Mouse (Mus musculus): ENCODE results near the gene Adssl1. TPM values are rescaled to one million over a fixed set of nuclear protein-coding genes. Genes with fewer than 3 reads are reported as not detected.

The Adssl1 gene
- polyA plus RNA-seq, 1 experiment from 2014 or later = 3.8 TPM

GRCm38 (mm10) chr12:112654076-112654475, 34.2 kb downstream of the Adssl1 start:
- Histone ChIP-seq H3K4me1 (ENCODE audit: insufficient read depth) (0 out of 2 replicates have a peak, but pooled peaks cover 3% of the 10 kb centered on the region), H3K9ac (no peak overlapping the region), H3K27me3 (ENCODE audit: insufficient read depth, low read length) (no peaks in the 10 kb centered on the region), H3K36me3 (ENCODE audit: insufficient read depth) (peaks cover 98% of the 10 kb centered on the region), H3K4me2 (no peak overlapping the region), H3K27ac (ENCODE audit: low read depth) (peak overlapping the region; percentile 24; the same call in 1 of the 2 replicates), H3K9me3 (ENCODE audit: low read depth, low read length) (no peaks in the 10 kb centered on the region), H3K4me3 (ENCODE audit: low read depth, low read length) (no peak overlapping the region)
- WGBS = 85% methylated on average over 5 of the region's 5 CpGs
- ATAC-seq (ENCODE audit: insufficient read depth) (no peak), DNase-seq (no peak)
- no peak for TF ChIP-seq CTCF (IDR thresholded peaks at IDR 0.05; ENCODE audit: low read depth)

GRCm38 (mm10) chr12:112658619-112659018, 38.8 kb downstream of the Adssl1 start:
- DNase-seq = peak; percentile 83
- ATAC-seq (ENCODE audit: insufficient read depth) = no peak
- Histone ChIP-seq H3K36me3 (ENCODE audit: insufficient read depth) (peaks cover 95% of the 10 kb centered on the region), H3K9me3 (ENCODE audit: low read depth, low read length) (no peaks in the 10 kb centered on the region), H3K27ac (ENCODE audit: low read depth) (no peak overlapping the region), H3K27me3 (ENCODE audit: insufficient read depth, low read length) (no peaks in the 10 kb centered on the region), H3K4me2 (no peak overlapping the region), H3K4me1 (ENCODE audit: insufficient read depth) (peaks cover 39% of the 10 kb centered on the region), H3K4me3 (ENCODE audit: low read depth, low read length) (no peak overlapping the region), H3K9ac (no peak overlapping the region)
- 80% methylated on average over 7 of the region's 7 CpGs for WGBS
- no peak for TF ChIP-seq CTCF (IDR thresholded peaks at IDR 0.05; ENCODE audit: low read depth)

GRCm38 (mm10) chr12:112659109-112659508, 39.3 kb downstream of the Adssl1 start:
- 72% methylated on average over 6 of the region's 6 CpGs for WGBS
- Histone ChIP-seq H3K36me3 (ENCODE audit: insufficient read depth) (peaks cover 95% of the 10 kb centered on the region), H3K9ac (no peak overlapping the region), H3K27ac (ENCODE audit: low read depth) (no peak overlapping the region), H3K4me3 (ENCODE audit: low read depth, low read length) (no peak overlapping the region), H3K27me3 (ENCODE audit: insufficient read depth, low read length) (no peaks in the 10 kb centered on the region), H3K4me1 (ENCODE audit: insufficient read depth) (peaks cover 44% of the 10 kb centered on the region), H3K9me3 (ENCODE audit: low read depth, low read length) (no peaks in the 10 kb centered on the region), H3K4me2 (no peak overlapping the region)
- DNase-seq = peak; percentile 58
- peak; percentile 58 for TF ChIP-seq CTCF (IDR thresholded peaks at IDR 0.05; ENCODE audit: low read depth)
- no peak for ATAC-seq (ENCODE audit: insufficient read depth)

GRCm38 (mm10) chr12:112660576-112661326, 40.9 kb downstream of the Adssl1 start:
- Histone ChIP-seq H3K4me3 (ENCODE audit: low read depth, low read length) (no peak overlapping the region), H3K36me3 (ENCODE audit: insufficient read depth) (peaks cover 92% of the 10 kb centered on the region), H3K4me2 (peak overlapping the region; percentile 57), H3K27ac (ENCODE audit: low read depth) (peak overlapping the region; percentile 94), H3K9me3 (ENCODE audit: low read depth, low read length) (no peaks in the 10 kb centered on the region), H3K9ac (peak overlapping the region; percentile 17; the same call in 1 of the 2 replicates), H3K27me3 (ENCODE audit: insufficient read depth, low read length) (no peaks in the 10 kb centered on the region), H3K4me1 (ENCODE audit: insufficient read depth) (peaks cover 59% of the 10 kb centered on the region)
- DNase-seq (peak; percentile 98), ATAC-seq (ENCODE audit: insufficient read depth) (peak; percentile 85)
- 13% methylated on average over 5 of the region's 5 CpGs for WGBS
- TF ChIP-seq CTCF (IDR thresholded peaks at IDR 0.05; ENCODE audit: low read depth) = peak; percentile 59

- H3K36me3 ChIP-seq (ENCODE audit: insufficient read depth) = peaks cover 92% of the 10 kb centered on the region
- no peaks in the 10 kb centered on the region for H3K9me3 ChIP-seq (ENCODE audit: low read depth, low read length)
- no peak for ATAC-seq (ENCODE audit: insufficient read depth)
- H3K27me3 ChIP-seq (ENCODE audit: insufficient read depth, low read length) = no peaks in the 10 kb centered on the region
- H3K4me3 ChIP-seq (ENCODE audit: low read depth, low read length) = no peak overlapping the region
- peak; percentile 35 for DNase-seq
- peaks cover 64% of the 10 kb centered on the region for H3K4me1 ChIP-seq (ENCODE audit: insufficient read depth)
- H3K4me2 ChIP-seq = peak overlapping the region; percentile 57
- no peak for TF ChIP-seq CTCF (IDR thresholded peaks at IDR 0.05; ENCODE audit: low read depth)
- 25% methylated on average over 3 of the region's 3 CpGs for WGBS
- 0 out of 2 replicates have a peak overlapping the region, but pooled peaks have one; percentile 17 for H3K9ac ChIP-seq
- H3K27ac ChIP-seq (ENCODE audit: low read depth) = peak overlapping the region; percentile 94
These were observed 41.4 kb downstream of the Adssl1 start for GRCm38 (mm10) chr12:112661327-112661605.

GRCm38 (mm10) chr12:112661851-112662250, 42.0 kb downstream of the Adssl1 start:
- Histone ChIP-seq H3K9ac (peak overlapping the region; percentile 34), H3K4me2 (peak overlapping the region; percentile 57; the same call in 1 of the 2 replicates), H3K4me1 (ENCODE audit: insufficient read depth) (peaks cover 70% of the 10 kb centered on the region), H3K4me3 (ENCODE audit: low read depth, low read length) (no peak overlapping the region), H3K36me3 (ENCODE audit: insufficient read depth) (peaks cover 92% of the 10 kb centered on the region), H3K9me3 (ENCODE audit: low read depth, low read length) (no peaks in the 10 kb centered on the region), H3K27me3 (ENCODE audit: insufficient read depth, low read length) (no peaks in the 10 kb centered on the region), H3K27ac (ENCODE audit: low read depth) (peak overlapping the region; percentile 94)
- 54% methylated on average over 9 of the region's 9 CpGs for WGBS
- no peak for DNase-seq
- ATAC-seq (ENCODE audit: insufficient read depth) = no peak
- TF ChIP-seq CTCF (IDR thresholded peaks at IDR 0.05; ENCODE audit: low read depth) = no peak

GRCm38 (mm10) chr12:112663303-112663702, 43.5 kb downstream of the Adssl1 start:
- no peak overlapping the region for H3K9ac ChIP-seq

More at GRCm38 (mm10) chr12:112663303-112663702, 43.5 kb downstream of the Adssl1 start:
- no peak for TF ChIP-seq CTCF (IDR thresholded peaks at IDR 0.05; ENCODE audit: low read depth)
- Histone ChIP-seq H3K27me3 (ENCODE audit: insufficient read depth, low read length) (no peaks in the 10 kb centered on the region), H3K4me1 (ENCODE audit: insufficient read depth) (peaks cover 72% of the 10 kb centered on the region), H3K4me2 (peak overlapping the region; percentile 10; the same call in 1 of the 2 replicates), H3K27ac (ENCODE audit: low read depth) (peak overlapping the region; percentile 52), H3K9me3 (ENCODE audit: low read depth, low read length) (no peaks in the 10 kb centered on the region), H3K36me3 (ENCODE audit: insufficient read depth) (peaks cover 91% of the 10 kb centered on the region), H3K4me3 (ENCODE audit: low read depth, low read length) (no peak overlapping the region)
- 74% methylated on average over 11 of the region's 11 CpGs for WGBS
- ATAC-seq (ENCODE audit: insufficient read depth) (no peak), DNase-seq (no peak)

All from lung, embryonic 14.5 days (tissue).